Mouse (Mus musculus) frontal cortex, postnatal 10 days (tissue): Measurements from ENCODE around the gene Whrn.

ENCODE experiments used
- DNase-seq, 2 experiments: peaks; one replicate each; pipeline ENCODE4 v3.0.0; 2022; ENCODE audit warnings: low spot score in 2 of 2, mixed read lengths in 1 of 2

Gene Whrn

DNA sequence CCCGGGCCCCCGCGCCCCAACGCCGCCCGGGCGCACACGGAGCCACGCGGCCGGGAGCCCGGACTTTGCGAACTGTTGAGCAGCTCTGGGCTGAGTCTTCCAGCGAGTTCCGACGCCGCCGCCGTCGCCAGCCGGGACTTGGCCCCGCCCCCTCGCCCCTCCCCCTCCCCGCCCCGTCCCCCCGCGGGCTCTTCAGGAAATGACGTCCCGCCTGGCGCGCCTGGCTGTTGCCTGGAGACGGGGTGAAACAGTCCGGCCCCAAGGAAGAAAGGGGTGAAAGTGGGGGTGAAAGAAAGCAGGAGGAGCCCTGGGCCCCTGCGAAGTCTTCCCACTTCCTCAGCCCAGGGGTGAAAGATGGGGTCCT lies at the start of gene Whrn:
Gene Whrn, minus strand, starts transcription at position 77 of the 364 bp plus-strand sequence.
- DNase-seq: peak; percentile 37 to 66

DNA sequence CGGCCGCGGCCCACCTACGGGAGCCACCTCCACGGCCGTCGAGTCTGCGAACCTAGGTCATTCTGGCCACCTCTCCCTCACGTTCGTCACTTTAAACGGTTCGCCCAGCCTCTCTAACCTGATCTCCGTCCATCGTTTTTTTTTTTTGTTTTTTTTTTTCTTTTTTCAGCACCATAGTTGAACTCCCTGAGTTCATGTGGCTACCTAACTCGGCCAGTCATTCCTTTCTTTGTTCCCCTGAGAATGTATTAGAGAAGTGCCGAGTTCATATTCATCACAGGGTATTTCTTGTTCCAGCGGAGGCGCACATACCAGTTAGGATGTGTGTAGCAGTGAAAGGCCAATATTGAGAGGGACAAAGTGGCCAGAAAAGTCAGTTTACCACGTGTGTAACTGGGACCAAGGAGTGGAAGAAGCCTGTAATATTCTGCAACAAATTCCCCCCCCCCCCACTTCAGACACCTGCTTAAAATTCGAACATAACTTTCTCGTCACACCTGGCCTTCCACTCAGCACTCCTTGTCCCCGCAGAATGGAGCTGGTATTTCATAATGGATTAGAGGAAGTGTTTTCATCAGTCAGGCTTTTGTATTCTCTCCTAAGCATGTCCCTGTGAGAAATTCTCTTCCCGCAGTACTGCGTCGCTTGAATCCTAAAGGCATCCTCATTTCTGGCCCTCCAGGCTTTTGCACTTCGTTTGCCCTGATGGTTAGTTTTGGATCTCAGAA lies 49.6 kb upstream of the Whrn start:
- DNase-seq: no peak

DNA sequence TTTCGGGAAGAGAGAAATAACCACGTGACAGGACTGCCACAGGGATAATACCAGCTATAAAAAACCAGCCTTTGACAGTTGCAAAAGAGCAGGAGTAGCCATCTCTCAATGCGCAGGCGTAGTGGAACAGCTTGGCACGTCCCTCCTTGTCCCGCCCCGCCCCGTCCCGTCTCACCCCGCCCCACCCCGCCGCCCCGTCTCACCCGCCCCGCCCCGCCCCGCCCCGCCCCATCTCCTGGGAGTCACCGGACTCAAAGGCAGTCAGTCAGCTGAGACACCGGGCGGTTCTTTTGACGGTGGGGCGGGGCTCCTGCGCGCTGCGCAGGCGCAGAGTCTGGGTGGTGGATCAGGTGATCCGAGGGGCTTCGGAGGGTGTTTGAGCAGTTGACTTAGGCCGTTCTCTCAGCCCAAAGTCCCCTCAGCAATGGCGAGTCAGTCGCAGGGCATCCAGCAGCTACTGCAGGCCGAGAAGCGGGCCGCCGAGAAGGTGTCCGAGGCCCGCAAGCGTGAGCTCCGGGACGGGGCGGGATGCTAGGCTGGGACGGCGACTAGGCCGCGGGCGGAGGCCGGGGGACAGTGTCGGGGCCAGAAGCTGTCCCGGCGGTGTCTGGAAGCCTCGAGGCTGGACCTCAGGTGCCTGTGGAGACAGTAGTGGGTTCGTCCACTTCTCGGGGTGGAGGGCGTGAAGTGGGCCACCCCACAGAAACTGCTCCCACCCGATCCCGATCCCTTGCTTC lies 48.9 kb upstream of the Whrn start, which contains the start of gene Atp6v1g1:
Gene Atp6v1g1, plus strand, starts transcription at position 279 of the 737 bp plus-strand sequence.
- DNase-seq: peak; percentile 94

DNA sequence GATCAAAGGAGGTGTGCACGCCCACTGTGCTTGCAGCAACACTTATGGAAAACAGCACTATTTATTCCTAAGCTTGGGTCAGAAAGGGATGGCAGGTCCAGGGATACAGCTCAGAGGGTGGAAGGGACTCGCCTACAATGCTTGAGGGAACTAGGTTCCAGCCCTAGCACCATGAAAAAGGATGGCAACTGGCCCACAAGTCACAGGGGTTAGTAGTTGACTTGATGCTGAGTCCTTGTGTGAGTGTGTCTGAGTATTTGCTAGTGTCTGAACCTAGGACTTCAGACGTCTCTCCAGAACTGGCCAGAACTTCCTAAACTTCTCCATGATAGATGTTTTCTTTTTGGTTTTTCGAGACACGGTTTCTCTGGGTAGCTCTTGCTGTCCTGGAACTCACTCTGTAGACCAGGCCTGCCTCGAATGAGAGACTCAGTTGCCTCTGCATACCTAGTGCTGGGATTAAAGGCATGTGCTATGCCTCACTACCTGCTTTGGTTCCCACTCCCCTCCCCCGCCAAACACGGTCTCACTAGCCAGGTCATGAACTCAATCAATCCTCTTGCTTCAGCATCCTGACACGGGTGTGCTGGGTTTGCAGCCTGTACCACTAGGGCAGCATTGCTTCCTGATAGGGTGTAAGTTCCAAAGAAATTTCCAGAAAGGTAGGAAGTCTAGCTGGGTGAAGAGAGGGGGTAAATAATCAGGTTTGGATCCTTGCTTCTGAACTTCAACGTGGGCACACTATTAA lies 48.1 kb upstream of the Whrn start:
- DNase-seq: peak in 1 of 2 experiments; percentile 49

DNA sequence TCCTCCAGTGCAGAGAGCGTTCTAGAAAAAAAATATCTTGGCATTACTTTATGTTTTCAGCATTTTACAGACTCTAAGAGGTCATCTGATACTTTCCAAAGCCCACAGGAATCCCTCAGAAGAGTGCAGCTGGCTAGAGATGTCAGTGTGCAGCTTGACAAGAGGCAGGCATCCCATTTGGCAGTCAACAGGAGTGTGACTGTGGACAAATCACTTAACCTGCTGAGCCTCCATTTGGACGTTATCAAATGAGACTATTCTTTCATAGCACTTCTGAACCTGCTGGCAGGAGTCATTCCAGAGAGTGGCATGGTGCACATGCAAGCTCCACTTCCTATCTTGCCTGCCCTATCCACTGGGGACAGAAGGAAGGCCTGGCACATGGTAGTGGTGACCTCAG lies 46.4 kb upstream of the Whrn start:
- no peak for DNase-seq

DNA sequence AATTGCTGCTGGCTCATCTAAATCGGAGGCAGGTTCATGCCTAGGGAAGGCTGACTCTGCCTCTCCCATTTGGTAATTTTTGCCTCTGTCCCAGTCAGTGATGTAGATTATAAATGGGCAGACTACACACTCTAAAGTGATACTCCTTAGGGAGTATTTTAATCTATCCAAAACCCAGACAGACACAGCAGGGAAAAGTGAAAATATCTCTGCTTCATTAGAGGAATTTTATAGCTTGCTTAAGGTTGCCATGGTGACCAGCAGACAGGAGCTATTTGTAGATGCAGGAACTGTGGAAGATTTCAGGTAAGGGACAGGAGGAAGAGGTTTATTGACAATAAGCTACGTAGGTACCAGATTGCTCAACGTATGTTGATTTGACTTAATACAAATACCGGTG lies 41.8 kb upstream of the Whrn start:
- no peak for DNase-seq

DNA sequence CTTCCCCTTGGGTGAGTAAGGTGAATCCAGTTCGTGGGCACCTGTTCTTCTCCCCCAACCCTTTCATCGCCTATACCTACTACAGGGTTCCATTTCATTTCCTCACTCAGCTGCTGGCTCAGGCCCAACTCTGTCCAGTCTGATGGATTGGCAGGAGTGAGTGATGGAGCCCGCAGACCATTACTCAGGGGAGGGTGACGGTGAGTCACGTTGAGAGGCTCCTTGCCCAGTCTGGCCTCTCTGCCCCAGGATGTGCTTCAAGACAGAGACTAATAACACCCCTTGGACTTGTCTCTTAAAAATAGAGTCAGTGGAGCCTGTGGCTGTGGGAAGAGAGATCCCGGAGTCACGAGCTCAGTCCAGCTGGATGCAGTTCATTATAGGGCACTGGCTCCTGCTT lies 34.6 kb upstream of the Whrn start:
- DNase-seq: no peak

DNA sequence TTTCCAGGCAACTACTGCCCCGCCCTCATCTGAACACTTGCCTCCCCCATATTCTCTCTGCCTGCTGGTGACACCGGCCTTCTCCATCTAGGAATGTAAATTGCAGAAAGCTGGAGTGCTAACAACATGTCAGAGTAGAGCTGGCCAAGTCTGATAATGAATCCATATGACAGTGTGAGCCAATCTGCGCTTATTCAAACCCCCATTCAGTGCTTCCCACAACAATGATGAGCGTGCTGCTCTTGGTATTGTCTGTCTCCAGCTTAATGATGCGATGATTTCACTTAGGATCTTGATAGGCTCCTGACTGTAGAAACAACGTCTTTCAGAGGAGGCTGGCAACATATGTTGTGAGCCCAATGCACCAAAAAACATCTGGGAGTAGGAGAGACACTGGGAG lies 33.2 kb upstream of the Whrn start:
- peak; percentile 25 to 54 for DNase-seq

DNA sequence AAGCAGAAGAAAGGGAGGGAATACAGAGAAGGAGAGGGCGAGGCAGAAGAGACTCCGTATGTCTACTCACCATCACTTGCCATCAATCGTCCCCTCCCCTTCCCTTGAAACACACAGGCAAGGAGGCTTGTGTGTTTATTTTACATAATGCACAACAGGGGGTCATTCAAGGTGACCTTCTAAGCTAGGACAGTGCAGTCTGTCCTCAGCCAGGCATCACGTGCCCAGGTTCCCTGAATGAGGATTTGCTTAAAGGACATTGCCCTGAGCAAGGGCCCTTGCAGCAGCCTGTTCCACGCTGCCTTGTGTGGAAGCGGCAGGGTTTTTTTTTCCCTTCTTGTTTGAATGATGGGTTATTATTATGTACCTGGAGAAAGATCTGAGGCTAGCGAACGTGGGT lies 29.7 kb upstream of the Whrn start:
- DNase-seq: no peak

DNA sequence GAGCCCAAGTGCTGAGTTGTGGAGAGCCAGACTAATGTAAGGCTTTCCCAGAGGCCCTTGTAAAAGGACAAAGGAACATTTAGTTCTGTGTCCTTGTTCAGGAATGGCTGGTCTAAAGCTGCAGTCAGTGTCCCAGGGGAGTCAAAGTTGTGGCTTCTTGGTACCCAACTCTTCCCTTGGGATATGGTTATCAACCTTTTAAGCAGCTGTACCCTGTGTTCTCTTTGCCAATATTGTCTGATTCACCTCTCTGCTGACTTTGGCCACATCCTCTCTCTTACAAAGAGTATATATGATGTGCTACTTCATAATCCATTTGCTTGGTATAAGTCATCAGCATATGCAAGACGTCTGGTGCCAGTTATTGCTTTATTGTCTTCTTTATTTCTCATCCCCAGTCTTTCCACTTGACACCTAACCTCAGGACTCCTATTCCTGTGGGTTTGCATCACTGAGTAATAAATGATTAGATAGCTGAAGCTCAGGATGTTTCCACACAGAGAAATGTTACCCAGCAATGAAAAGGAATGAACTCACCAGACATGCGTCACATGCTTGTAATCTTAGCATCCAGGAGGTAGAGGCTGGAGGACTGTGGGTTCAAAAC lies 26.1 kb upstream of the Whrn start:
- no peak for DNase-seq

DNA sequence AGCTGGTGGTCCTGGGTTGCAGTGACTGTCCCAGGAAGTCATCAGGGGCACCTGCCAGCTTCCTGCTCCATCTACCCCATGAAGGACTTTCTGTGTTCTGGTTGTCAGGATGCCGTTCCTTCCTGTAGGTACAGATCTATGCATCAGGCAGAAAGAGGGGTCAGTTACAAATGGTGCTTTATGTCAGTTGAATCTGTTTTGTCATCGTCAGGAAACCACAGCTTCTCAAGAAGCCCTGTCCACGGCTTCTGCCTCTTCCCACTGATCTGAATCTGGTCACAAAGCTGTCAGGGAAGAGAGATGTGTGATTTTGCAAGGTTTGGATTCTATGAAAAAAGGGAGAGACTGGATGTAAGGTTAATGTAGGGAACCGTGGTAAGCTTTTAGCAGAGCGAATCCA lies 19.2 kb upstream of the Whrn start:
- DNase-seq: no peak

DNA sequence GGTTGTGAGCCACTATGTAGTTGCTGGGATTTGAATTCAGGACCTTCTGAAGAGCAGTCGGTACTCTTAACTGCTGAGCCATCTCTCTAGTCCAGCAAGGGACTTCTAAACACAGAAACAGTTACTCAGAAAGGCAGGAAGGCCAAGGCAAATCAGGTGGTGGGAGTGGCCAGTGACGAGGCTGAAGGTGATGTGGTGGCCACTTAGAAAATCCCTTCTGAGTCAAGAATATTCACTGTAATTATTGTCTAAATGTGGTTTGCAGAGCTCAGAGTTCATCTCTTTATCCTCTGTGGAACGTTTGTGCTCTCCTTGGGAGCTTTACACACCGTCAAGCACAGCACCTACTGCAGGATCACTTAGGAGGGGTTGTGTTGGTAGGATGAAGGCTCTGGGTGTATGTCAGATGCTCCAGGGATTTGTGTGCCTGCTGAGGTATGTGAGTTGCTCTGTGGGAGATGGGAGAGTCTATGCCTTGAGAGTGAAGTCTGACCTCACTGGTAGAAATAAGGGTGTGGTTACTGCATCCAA lies 18.7 kb upstream of the Whrn start:
- no peak for DNase-seq

DNA sequence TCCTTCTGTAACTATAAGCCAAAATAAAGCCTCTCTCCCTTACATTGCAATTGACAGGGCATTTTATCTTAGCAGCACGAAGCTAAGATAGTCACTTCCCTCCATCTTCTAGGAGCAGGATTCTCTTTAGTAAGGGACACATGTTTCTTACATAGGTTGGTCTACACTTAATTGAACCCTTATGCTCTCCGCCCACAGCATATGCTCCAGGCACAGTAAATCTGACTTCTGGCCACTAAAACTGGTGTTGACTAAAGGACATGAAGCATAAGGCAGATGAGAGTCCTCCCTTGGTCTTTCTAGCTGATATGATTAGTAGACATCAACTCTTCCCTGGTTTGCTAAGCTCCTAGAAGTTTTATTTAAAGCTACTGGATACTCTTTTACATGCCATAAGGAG lies 17.1 kb upstream of the Whrn start:
- no peak for DNase-seq

DNA sequence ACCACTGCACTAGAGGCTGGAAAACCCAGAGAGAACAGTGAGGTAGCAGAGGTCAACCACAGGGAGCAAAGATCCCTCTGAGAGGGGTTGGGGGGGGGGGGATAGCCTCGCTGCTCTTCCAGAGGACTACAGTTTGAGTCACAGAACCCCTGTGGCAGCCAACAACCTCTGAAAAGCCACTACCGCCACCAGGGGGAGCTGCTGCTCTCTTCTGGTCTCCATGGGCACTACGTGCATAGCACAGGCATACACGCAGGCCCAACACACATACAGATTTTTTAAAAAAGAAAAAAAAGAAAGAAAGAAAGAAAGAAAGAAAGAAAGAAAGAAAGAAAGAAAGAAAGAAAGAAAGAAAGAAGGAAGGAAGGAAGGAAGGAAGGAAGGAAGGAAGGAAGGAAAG lies 12.4 kb upstream of the Whrn start:
- peak in 1 of 2 experiments; percentile 52 for DNase-seq

DNA sequence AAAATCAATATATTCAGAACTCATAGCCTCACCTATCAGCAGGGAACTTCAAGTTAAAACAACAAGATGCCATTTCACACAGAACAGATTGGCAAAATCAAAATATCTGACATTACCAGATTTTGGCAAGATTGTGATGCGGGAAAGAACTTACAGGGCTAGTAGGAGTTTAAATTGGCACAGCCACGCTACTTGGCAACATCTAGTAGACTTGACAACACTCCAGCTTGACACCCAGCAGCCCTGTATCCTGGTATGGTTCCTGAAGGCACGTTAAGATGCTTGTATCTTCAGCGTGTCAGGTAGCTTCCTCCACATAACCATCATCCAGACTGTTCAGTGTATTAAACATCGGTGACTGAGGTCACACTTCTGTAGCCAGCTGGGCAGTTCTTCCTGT lies 11.7 kb upstream of the Whrn start:
- no peak for DNase-seq

DNA sequence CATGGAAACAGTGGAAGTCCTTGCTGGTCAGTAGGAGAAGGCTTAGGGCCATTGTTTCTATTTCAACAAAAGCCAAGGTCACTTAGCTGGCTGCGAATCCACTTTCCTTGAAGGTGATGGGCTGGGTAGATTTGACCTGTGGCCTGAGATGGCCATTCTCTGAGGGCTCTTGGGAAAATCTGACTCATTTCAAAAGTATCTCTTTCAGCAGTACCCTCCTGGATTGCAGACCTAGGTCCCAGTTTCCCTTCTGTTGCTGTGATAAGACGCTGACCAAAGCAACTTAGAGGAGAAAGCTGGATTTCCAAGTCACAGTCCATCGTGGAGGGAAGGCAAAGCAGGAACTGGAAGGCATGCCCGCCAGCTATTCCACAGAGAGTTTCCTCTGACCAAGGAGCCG lies 8.2 kb upstream of the Whrn start:
- DNase-seq: no peak

DNA sequence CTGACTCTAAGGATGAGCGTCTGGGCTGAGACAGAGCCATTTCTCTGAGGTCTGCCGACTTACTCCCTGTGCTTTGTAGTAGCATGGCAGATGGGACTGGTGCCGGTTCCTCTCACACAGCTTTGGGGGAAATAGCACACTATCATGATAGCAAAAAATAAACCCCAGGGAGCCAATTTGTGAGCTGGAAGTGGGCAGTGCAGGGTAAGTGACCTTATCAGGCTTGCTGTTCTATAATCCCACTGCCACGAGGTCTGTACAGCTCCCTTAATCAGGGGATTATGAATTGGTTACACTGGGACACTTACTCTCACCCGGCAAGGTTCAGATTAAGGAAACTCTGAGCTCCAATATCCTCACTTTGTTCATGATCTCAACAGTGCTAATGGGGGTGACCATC lies 5.3 kb upstream of the Whrn start:
- DNase-seq: no peak

DNA sequence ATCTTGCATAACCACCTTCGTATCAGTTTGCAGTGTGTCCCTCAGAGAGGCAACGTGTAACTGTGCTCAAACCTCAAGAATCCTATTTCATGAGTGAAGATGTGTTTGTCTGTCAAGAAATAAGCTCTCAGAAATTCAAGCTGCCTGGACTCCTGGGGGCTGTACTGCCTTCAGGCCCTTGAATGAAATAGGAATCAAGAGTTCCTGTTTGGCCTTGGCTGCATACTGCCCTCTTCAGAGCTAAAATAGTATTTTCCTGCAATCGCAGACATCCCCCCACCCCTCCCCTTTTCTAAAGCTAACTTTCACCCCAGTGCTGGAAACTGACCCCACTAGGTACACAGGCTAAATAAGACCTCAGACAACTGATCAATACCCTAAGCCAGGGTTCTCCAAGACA lies 2.6 kb upstream of the Whrn start:
- DNase-seq: no peak

DNA sequence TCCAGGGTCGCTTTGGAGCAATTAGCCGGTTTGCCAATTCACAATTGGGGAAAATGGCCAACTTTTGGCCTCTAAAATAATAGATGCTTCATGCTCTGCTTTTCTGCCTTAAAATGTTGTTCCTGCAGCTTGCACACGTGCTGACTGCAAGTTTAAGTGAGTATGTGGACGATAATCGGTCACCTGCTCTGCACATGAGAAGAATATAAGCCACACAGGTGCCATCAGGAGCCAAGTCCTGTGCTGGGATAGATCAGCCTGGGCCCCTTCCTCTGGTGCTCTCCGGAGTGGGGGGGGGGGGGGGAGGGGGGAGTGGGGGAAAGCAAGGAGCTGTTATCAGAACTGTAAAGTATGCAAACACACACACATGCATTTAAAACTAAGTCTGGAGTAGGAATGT lies 521 bp upstream of the Whrn start:
- DNase-seq: no peak

DNA sequence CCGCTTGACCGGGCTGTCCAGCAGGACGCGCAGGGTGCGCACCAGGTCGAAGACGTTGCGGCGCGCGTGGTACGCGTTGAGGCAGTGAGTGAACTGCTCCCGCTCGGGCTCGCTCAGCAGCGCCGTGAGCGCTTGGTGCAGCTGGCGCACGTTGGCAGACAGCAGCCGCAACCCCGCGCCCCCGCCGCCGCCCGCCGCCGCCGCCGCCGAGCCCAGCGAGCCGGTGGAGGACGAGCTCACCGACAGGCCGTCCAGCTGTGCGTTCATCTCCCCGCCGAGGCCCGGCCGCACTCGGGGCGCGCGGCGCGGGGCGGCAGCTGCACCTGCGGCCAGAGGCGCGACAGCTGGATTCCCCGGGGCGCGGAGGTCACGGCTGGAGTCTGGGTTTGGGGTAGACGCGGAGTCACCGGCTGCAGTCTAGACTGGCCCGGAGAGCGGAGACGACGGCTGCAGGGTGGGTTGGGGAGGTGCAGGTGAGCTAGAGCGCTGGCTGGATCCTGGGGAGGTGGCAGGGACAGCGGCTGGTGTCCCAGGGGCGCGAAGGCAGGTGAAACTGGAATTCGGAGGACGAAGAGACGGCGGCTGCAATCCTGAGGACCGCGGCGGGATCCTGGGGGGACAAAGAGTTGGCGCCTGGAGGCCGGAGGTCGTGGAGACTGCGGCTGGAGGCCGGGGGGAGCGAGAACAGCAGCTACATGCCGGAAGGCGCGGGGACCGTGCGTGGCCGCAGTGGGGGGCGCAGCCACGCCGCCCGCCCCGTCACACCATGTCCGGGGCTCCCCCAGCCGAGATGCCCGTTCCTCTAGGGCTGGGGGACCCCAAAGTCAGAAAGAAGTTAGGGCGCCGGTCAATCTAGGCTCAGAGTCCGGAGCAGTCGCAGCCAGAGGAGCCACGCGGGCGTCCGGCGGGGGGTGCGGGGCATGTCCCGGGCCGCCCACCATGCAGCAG lies 550 bp downstream of the Whrn start:
- DNase-seq: peak; percentile 28 to 53

DNA sequence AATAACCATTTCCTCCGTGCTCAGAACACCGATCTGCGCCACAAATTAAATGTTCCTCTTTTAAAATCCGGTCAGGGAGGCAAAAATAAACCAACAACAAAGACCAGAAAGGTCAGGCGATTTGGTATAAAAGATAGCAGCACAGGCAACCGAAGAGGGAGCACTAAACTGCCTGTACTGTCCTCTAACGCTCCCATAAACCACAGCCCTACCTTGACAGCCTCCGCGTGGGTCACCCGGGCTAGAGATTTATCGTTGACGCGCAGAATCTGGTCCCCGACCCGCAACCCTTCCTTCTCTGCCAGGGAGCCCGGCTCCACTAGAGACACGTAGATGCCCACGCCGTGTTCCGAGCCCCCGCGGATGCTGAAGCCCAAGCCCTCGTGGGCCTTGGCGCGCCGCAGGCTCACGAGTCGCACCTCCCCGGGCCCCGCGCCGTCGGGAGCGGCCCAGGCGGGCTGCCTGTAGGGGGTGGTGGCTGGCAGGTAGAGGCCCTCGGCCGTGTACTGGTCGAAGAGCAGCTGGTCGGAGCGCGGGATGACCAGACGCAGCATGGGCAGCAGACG lies 1.3 kb downstream of the Whrn start:
- no peak for DNase-seq
